Mouse (Mus musculus): ENCODE data around the gene Nln.

The Nln gene

DNA sequence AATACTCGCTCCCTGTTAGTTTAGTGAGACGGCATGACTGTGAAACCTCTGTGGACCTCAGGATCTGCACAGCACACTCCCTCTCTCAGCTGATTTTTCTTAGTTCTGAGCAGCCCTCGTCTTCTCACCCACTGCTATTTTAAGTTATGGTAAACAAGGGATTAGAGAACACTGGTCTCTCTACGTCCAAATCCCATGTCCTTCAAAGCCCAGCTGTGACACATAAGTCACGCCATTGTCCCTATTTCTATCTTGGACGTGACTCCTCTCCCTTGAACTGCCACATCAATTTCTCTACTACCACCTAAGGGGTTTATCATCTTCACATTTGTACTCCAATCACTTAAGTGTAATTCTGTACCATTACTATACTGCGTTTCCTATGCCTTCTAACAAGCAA is 13.5 kb downstream of the Nln start:
- DNase-seq (ENCODE audit: low read depth, low spot score) = no peak

GRCm38 (mm10) chr13:104094531-104095385 is 14.7 kb downstream of the Nln start:
- DNase-seq (ENCODE audit: low read depth, low spot score) = peak; percentile 70

GRCm38 (mm10) chr13:104091734-104092133 is 17.7 kb downstream of the Nln start:
- no peak for DNase-seq (ENCODE audit: low read depth, low spot score)

- peak; percentile 45 for DNase-seq (ENCODE audit: low read depth, low spot score)
Observed at GRCm38 (mm10) chr13:104089387-104089786, 20.0 kb downstream of the Nln start.

DNA sequence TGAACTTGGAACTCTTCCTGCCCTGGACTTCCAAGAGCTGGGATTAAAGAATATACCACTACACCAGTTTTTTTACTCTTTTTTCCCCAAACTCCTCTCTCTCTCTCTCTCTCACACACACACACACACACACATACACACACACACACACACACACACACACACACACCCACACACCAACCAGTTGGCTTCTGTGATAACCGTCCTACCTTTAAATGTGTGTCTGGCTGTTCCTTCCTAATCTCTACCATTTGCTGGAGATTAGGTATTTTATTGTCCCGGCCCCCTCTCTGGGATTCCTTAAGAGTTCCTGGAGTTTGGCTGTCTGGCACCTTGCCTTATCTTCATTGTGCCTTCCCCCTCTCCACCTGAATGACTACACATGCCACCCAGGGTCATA is 24.8 kb downstream of the Nln start:
- DNase-seq (ENCODE audit: low read depth, low spot score) = no peak

DNA sequence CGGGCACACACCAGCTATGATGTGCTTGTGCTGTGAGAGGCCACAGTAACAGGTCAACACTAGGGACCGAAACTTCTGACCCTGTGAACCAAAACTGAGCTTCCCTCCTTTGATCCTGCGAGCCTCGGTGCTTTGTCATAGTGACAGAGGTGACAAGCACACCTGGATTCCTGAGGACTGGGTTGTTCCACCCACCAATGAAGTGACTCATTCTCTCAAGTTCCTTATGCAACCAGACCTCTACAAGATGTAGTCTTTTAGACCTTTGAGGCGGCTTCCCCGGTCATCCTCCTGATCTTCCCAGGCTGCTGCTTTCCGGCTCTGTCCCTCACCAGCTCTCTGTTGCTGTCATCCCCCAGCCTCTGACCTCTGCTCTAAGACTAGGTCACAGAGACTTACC is 26.9 kb downstream of the Nln start:
- no peak for DNase-seq (ENCODE audit: low read depth, low spot score)

DNA sequence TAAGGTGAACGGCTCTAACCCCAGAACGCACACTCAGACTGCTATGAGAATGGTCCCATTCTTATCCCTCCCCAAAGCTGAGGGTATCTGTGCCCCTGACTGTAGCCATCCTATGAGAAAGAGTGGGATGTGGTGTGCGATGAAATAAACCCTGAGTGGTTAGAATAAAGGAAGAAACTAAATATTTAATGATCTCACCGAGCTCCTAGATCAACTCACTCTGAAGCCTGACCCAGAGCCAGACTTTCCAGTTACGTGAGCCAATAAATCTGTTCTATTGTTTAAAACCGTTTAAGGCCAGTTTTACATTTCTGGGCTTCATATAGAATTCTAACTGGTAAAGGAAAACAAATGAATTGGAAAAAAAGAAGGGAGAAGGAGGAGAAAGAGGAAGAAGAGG is 32.4 kb downstream of the Nln start:
- no peak for DNase-seq (ENCODE audit: low read depth, low spot score)

DNA sequence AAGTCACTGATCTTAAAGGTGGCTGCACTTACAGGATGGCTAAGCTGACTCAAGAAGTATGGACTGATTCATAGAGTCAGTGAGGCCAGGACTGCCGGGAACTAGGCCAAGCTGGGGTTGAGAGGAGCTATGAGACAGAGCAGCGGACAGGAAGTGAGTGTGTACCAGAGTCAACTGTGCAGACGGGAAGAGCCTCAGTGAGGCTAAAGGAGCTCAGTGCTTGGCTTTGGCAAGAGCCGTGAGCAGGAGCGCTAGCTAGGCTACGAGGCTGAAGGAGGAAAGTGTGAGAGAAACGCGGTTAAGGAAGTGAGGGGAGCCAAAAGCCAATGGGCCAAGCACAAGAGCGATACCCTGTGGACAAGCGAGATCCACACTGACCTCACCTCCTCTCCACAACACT is 34.7 kb downstream of the Nln start:
- DNase-seq (ENCODE audit: low read depth, low spot score) = no peak

DNA sequence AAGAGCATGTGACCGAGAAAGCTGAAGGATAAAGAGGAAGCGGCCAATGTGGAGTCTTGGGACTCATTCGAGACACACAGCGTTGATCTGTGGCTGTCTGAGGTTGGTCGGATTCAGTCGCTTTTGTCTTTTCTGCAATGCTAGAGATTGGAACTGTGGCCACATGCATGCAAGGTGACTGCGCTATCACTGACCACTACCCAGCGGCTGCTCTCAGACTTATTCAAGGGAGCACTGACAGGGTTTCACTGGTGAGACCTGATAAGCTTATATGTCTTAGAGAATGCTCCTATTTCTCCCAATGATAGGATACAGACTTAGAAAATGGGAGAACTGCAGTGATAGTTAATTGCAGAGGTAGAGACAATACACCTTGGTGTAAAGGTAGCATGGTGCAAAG is 35.2 kb downstream of the Nln start:
- DNase-seq (ENCODE audit: low read depth, low spot score) = no peak

DNA sequence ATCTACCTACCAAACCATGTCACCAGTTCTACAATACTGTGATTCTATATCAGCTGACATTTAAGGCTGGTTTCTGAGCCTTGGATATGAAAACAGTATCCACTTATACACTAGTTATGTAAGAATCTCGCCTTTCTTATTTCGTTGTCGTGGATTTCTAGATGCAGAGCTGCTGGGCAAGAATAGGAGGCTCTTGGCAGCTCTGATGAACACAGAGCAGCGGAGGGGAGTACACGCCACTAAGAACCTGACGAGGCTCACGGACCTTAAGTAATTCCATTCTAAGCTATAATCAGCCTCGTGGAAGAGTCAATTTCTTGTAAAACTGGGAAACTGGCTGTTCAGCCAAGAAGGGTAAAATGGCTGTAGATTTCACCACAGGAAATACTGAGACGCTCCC is 37.1 kb downstream of the Nln start:
- DNase-seq (ENCODE audit: low read depth, low spot score) = no peak

DNA sequence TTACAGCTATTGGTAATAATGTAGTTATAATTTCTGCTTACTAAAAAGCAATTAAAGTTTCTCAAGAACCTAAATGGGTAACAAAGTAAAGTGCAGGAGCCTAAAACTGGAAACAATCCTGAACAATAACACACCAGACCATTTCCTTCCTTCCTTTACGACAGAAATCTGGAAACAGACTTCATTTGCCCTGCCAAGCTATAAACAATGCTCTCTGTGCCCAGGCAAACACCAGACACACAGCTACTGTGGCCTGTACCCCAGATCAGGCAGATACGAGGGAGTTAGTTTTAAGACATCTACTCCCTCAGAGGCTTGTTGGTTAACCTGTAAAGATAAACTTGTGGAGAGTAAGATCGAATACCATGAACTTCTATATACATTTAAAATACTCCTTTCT is 38.7 kb downstream of the Nln start:
- DNase-seq (ENCODE audit: low read depth, low spot score) = no peak

- no peak for DNase-seq (ENCODE audit: low read depth, low spot score)
Observed at GRCm38 (mm10) chr13:104069216-104069615, 40.2 kb downstream of the Nln start.

DNA sequence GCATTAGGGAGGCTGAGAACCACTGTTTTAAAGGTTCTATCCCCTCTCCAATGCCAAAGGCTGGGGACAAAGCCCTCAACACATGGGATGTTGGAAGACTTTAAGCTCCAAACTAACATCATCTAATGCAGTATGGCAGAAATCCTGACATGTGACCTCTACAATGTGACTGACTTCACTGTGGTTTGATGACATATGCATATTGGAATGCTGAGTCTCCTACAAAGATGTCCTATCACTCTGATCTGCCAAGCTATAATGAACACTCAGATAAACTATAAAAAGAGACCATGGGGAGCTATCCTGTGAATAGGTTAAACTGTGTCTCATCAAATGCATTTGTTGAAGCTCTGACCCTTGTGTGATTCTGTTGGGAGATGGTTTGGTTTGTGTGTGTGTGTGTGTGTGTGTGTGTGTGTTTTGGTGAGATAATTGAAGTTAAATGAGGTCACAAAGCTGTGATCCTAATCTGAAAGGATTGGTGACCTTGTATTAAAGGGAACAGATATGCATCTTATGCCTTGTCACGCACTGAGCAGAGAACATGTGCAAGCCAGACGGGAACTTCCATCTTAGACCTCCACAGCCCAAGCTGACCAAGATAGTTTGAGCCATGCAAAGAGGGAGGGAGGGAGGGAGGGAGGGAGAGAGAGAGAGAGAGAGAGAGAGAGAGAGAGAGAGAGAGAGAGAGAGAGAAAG is 43.6 kb downstream of the Nln start:
- DNase-seq (ENCODE audit: low read depth, low spot score) = no peak

GRCm38 (mm10) chr13:104063061-104063460 is 46.4 kb downstream of the Nln start:
- DNase-seq (ENCODE audit: low read depth, low spot score) = no peak

GRCm38 (mm10) chr13:104061975-104062750 is 47.3 kb downstream of the Nln start:
- no peak for DNase-seq (ENCODE audit: low read depth, low spot score)

GRCm38 (mm10) chr13:104060231-104060630 is 49.2 kb downstream of the Nln start:
- no peak for DNase-seq (ENCODE audit: low read depth, low spot score)

GRCm38 (mm10) chr13:104059536-104059935 is 49.9 kb downstream of the Nln start:
- DNase-seq (ENCODE audit: low read depth, low spot score) = no peak

DNA sequence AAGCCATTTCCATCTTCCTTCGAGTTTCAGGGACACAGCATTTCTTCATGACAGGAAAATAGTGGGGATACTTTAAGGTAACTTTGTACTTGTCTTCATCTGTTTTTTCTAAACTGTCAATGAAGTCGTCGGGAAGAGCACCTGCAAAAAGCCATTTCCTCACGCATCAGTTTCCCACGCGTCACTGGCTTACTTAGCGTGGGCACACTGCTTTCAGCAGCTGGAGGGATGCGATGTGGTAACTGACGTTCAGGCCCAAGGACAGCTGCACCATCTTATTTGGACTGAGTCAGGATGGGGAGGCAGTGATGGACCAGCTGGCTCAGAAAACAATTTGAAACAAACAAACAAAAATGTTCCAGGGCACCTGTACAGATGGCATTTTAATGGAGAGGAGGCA is 50.7 kb downstream of the Nln start:
- no peak for DNase-seq (ENCODE audit: low read depth, low spot score)

- no peak for DNase-seq (ENCODE audit: low read depth, low spot score)
Observed at GRCm38 (mm10) chr13:104052271-104052753, 57.1 kb downstream of the Nln start.

GRCm38 (mm10) chr13:104048835-104049234 is 60.6 kb downstream of the Nln start:
- DNase-seq (ENCODE audit: low read depth, low spot score) = no peak

- no peak for DNase-seq (ENCODE audit: low read depth, low spot score)
Observed at GRCm38 (mm10) chr13:104045108-104045507, 64.3 kb downstream of the Nln start.

DNA sequence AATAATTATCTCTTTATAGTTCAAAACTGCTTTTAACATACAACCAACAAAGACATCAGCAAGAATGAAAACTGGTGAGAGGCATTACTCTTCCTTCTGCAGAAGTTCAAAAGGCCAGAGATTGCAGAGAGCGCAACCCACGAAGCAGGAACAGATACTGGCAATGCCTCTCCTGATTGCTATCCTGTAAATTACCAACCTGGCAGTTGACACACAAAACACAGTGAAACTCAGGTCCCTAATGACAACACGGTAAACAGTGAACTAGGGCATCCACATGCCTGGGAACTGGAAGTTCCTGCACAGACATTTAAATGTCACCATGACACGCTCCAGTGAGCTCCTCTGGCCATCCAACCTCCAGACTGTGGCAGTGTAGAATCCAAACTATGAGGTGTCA is 65.1 kb downstream of the Nln start:
- DNase-seq (ENCODE audit: low read depth, low spot score) = no peak
